In genomic region chr4:102775596-102776270, GRCm38 (mm10) we compare ENCODE assay signal across 20 mouse cellular contexts. TPM values are rescaled to one million over a fixed set of nuclear protein-coding genes. Genes with fewer than 3 reads are reported as not detected.
DNase-seq lines count a peak whose midpoint lies in the region; ATAC-seq lines count a peak whose summit lies in the region.
"Had no signal": no experiment of that assay in that cellular context is flagged by ENCODE, and none has a peak within 500 bp of the region (broad histone marks: within the 10 kb centered on the region; RNA-seq: fewer than 3 reads in every experiment).

No protein-coding gene starts in this region.

- no peaks in the 10 kb centered on the region for H3K36me3 ChIP-seq in heart, embryonic 11.5 days (ENCODE audit: control insufficient read depth, insufficient read depth, low read length)
- H3K36me3 ChIP-seq in kidney, embryonic 16.5 days (ENCODE audit: insufficient read depth, low read length), result no peaks in the 10 kb centered on the region
- no peaks in the 10 kb centered on the region for H3K36me3 ChIP-seq in limb, embryonic 11.5 days (ENCODE audit: control insufficient read depth, insufficient read depth, low read length)
- H3K36me3 ChIP-seq: embryonic facial prominence, embryonic 15.5 days; forebrain, embryonic 12.5 days; heart, embryonic 13.5 days; hindbrain, embryonic 12.5 days had no signal

- H3K4me2 ChIP-seq in heart, embryonic 11.5 days, result no peak overlapping the region
- no peak overlapping the region for H3K4me2 ChIP-seq in kidney, embryonic 16.5 days (replicated peaks; ENCODE audit: low read depth, low read length)
- H3K4me2 ChIP-seq in limb, embryonic 11.5 days (ENCODE audit: low read depth, severe bottlenecking), result no peak overlapping the region
- H3K4me2 ChIP-seq: embryonic facial prominence, embryonic 15.5 days; forebrain, embryonic 12.5 days; heart, embryonic 13.5 days; hindbrain, embryonic 12.5 days had no signal

- no peaks in the 10 kb centered on the region for H3K4me1 ChIP-seq in heart, embryonic 11.5 days (ENCODE audit: control insufficient read depth, insufficient read depth, low read length)
- peaks cover 11% of the 10 kb centered on the region for H3K4me1 ChIP-seq in kidney, embryonic 16.5 days (ENCODE audit: insufficient read depth, low read length)
- H3K4me1 ChIP-seq in limb, embryonic 11.5 days (ENCODE audit: control insufficient read depth, insufficient read depth, low read length), result peaks cover 6% of the 10 kb centered on the region
- H3K4me1 ChIP-seq: embryonic facial prominence, embryonic 15.5 days; heart, embryonic 13.5 days had no signal

- intact Hi-C loops in heart, postnatal 10 days (cut with DNase I), result no loop called here
- intact Hi-C loops in gastrocnemius, postnatal 14 days (cut with DNase I; ENCODE audit: low total_unique reads), result no loop called here

- no peak overlapping the region for H3K27ac ChIP-seq in heart, embryonic 11.5 days (ENCODE audit: low read depth, low read length)
- peak overlapping the region; percentile 69 for H3K27ac ChIP-seq in kidney, embryonic 16.5 days (ENCODE audit: low read length)
- no peak overlapping the region for H3K27ac ChIP-seq in limb, embryonic 11.5 days (replicated peaks; ENCODE audit: low read depth, low read length)
- H3K27ac ChIP-seq: embryonic facial prominence, embryonic 15.5 days; forebrain, embryonic 12.5 days; heart, embryonic 13.5 days; hindbrain, embryonic 12.5 days had no signal

- no peak for DNase-seq in heart, postnatal 10 days
- no peak for DNase-seq in kidney, adult 9 months
- peak; percentile 28 for DNase-seq in forelimb bud, embryonic 11.5 days (ENCODE audit: low read depth, low spot score)
- no peak for DNase-seq in limb, embryonic 11.5 days (ENCODE audit: low spot score)
- DNase-seq in gastrocnemius, postnatal 14 days, result no peak
- DNase-seq: adrenal gland, adult 2 months; adrenal gland, postnatal 25 days; cerebellum, adult 18-20 months; cerebellum, adult 9-11 months; cerebellum, postnatal 36 days; heart, postnatal 4 days had no signal

- ATAC-seq in heart, embryonic 11.5 days (replicated peaks; ENCODE audit: insufficient number of reproducible peaks, low FRiP score, low TSS enrichment), result 0 out of 2 replicates have a peak, but pooled peaks have one; percentile 10
- peak; percentile 66 for ATAC-seq in kidney, embryonic 16.5 days (ENCODE audit: low FRiP score, low TSS enrichment)
- peak; percentile 24; the same call in 1 of the 2 replicates for ATAC-seq in limb, embryonic 11.5 days (ENCODE audit: insufficient number of reproducible peaks, low FRiP score, low TSS enrichment, low read depth)
- ATAC-seq: hindbrain, embryonic 16.5 days; inflammation-experienced regulatory T-cells, adult 6 months had no signal

- no peak overlapping the region for H3K4me3 ChIP-seq in heart, embryonic 11.5 days (ENCODE audit: low read depth, low read length)
- H3K4me3 ChIP-seq in kidney, embryonic 16.5 days (ENCODE audit: low read length), result no peak overlapping the region
- H3K4me3 ChIP-seq in limb, embryonic 11.5 days (ENCODE audit: low read depth, low read length), result no peak overlapping the region
- H3K4me3 ChIP-seq: embryonic facial prominence, embryonic 15.5 days; erythroblast, embryonic 14.5 days; forebrain, embryonic 12.5 days; heart, embryonic 13.5 days; hindbrain, embryonic 12.5 days had no signal

- no peaks in the 10 kb centered on the region for H3K9me3 ChIP-seq in heart, embryonic 11.5 days (replicated peaks; ENCODE audit: control insufficient read depth, low read length)
- H3K9me3 ChIP-seq in kidney, embryonic 16.5 days (ENCODE audit: low read length), result no peaks in the 10 kb centered on the region
- no peaks in the 10 kb centered on the region for H3K9me3 ChIP-seq in limb, embryonic 11.5 days (ENCODE audit: control insufficient read depth, low read length)
- H3K9me3 ChIP-seq: embryonic facial prominence, embryonic 15.5 days; forebrain, embryonic 12.5 days; heart, embryonic 13.5 days; hindbrain, embryonic 12.5 days had no signal

- WGBS in heart, embryonic 11.5 days (ENCODE audit: insufficient replicate concordance), result 63% methylated on average over 2 of the region's 2 CpGs
- WGBS in kidney, embryonic 16.5 days, result 19% methylated on average over 2 of the region's 2 CpGs
- WGBS in limb, embryonic 11.5 days, result 28% methylated on average over 2 of the region's 2 CpGs

- H3K27me3 ChIP-seq in heart, embryonic 11.5 days (ENCODE audit: control insufficient read depth, insufficient read depth, low read length), result no peaks in the 10 kb centered on the region
- no peaks in the 10 kb centered on the region for H3K27me3 ChIP-seq in kidney, embryonic 16.5 days (ENCODE audit: insufficient read depth, low read length)
- H3K27me3 ChIP-seq in limb, embryonic 11.5 days (ENCODE audit: control insufficient read depth, insufficient read depth, low read length), result no peaks in the 10 kb centered on the region
- H3K27me3 ChIP-seq: embryonic facial prominence, embryonic 15.5 days; forebrain, embryonic 12.5 days; heart, embryonic 13.5 days; hindbrain, embryonic 12.5 days had no signal

- no peak overlapping the region for H3K9ac ChIP-seq in heart, embryonic 11.5 days (ENCODE audit: low read depth, low read length)
- no peak overlapping the region for H3K9ac ChIP-seq in kidney, embryonic 16.5 days (replicated peaks; ENCODE audit: low read length)
- H3K9ac ChIP-seq in limb, embryonic 11.5 days (ENCODE audit: low read length), result no peak overlapping the region
- H3K9ac ChIP-seq: embryonic facial prominence, embryonic 15.5 days; forebrain, embryonic 12.5 days; heart, embryonic 13.5 days; hindbrain, embryonic 12.5 days had no signal

RNA-seq across cellular contexts. Expression of gene Sgip1, which starts 34.6 kb away (rescaled TPM):
- 1.5 and 3.2 TPM in 2 replicates for polyA plus RNA-seq in heart, embryonic 11.5 days (2014; fragmentation: Nextera tagmentation; extraction: Ambion mirVana)
- total RNA-seq in heart, postnatal 10 days (2021), result 1 to 10 TPM in 1 of 2 experiments, under 1 TPM in 1; 0.87 to 2.2 TPM
- 8.6 and 11.6 TPM in 2 replicates for polyA plus RNA-seq in kidney, embryonic 16.5 days (2015; fragmentation: Nextera tagmentation; extraction: Ambion mirVana)
- polyA plus RNA-seq in limb, embryonic 11.5 days (2014; fragmentation: Nextera tagmentation; extraction: Ambion mirVana), result 5.2 and 8.5 TPM in 2 replicates
- total RNA-seq in gastrocnemius, postnatal 14 days (2021), result 1 to 10 TPM; 1.0 to 1.4 TPM
- polyA plus RNA-seq: erythroblast, embryonic 14.5 days had no signal

Comparison
In these comparisons a context has a peak if more than half of its experiments do, and no peak if none do; other contexts are left out.
1. ATAC-seq: peak in every context shown above with its lines; median percentile 66 in kidney, embryonic 16.5 days; 24 in limb, embryonic 11.5 days; 10 in heart, embryonic 11.5 days.